Mouse (Mus musculus) forebrain, embryonic 15.5 days (tissue): ENCODE data around the gene Rhox2c. TPM values are rescaled to one million over a fixed set of nuclear protein-coding genes. Genes with fewer than 3 reads are reported as not detected.
"Not testable (repeated sequence)": the region's sequence is repeated elsewhere in the genome, so short reads cannot be mapped to it uniquely, and the experiment has no call there.

ENCODE experiments used
- ATAC-seq: fragments of 200-750 bp; cut with Nextera tagmentation; replicated peaks from 2 replicates; pipeline ENCODE4 v1.8.0; 2017; ENCODE audit warnings: mild to moderate bottlenecking, moderate TSS enrichment, moderate library complexity
- H3K27ac ChIP-seq: fragments of 300-500 bp; sonication (generic); replicated peaks from 2 replicates; pipeline ENCODE4 v1.5.1; 2015; ENCODE audit warnings: mild to moderate bottlenecking, inconsistent platforms
- H3K27me3 ChIP-seq: fragments of 300-500 bp; sonication (generic); 2 replicates; pipeline ENCODE4 v1.6.1; 2015; ENCODE audit warnings: inconsistent platforms
- H3K36me3 ChIP-seq: fragments of 300-500 bp; sonication (generic); 2 replicates; pipeline ENCODE4 v1.6.1; 2015; ENCODE audit warnings: mild to moderate bottlenecking, inconsistent platforms
- H3K4me1 ChIP-seq: fragments of 300-500 bp; sonication (generic); 2 replicates; pipeline ENCODE4 v1.6.1; 2015; ENCODE audit warnings: inconsistent platforms
- H3K4me2 ChIP-seq: fragments of 300-500 bp; sonication (generic); replicated peaks from 2 replicates; pipeline ENCODE4 v1.6.1; 2015; ENCODE audit warnings: mild to moderate bottlenecking, inconsistent platforms
- H3K4me3 ChIP-seq: fragments of 300-500 bp; sonication (generic); 2 replicates; pipeline ENCODE4 v1.5.1; 2015; ENCODE audit warnings: mild to moderate bottlenecking, inconsistent platforms
- H3K9ac ChIP-seq: fragments of 300-500 bp; sonication (generic); replicated peaks from 2 replicates; pipeline ENCODE4 v1.6.1; 2015; ENCODE audit warnings: mild to moderate bottlenecking, inconsistent platforms
- H3K9me3 ChIP-seq: fragments of 300-500 bp; sonication (generic); 2 replicates; pipeline ENCODE4 v1.6.1; 2016; ENCODE audit warnings: inconsistent platforms
- WGBS: fragments of 180-500 bp; shearing (Covaris S2); methylation state at CpG from one replicate; pipeline ENCODE4 v1.1.7; 2015; ENCODE audit warnings: mixed read lengths; 5-methylcytosine and 5-hydroxymethylcytosine counted together
- polyA plus RNA-seq: library from polyadenylated mRNA; unstranded; fragments of >200 nt; fragmentation: Nextera tagmentation; extraction: Ambion mirVana; gene quantifications from 2 replicates; pipeline ENCODE4 v1.2.1, GENCODE M21; 2015

Gene Rhox2c
- not detected in 2 replicates for polyA plus RNA-seq

DNA sequence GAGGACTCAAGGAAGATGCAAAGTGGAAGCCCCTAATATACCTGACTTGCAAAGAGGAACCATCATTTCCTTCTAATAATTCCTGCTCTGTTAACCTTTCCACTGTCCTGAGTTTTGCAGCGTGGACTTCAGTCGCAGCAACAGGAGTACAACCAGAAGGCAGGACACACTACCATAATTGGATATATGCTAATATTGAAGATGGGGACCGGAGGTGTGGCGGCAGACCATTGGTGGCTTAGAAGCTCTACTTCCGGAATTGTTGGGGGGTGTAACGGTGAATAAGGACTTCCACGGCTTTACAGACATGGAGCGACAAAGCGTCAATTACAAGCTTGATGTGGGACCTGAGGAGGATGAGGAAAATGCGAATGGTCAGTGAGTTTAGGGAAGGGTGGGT is at the start of gene Rhox2c:
Gene Rhox2c, plus strand, starts transcription at position 301 of the 400 bp plus-strand sequence.
- not testable (repeated sequence) for H3K27ac ChIP-seq, ATAC-seq, H3K4me1 ChIP-seq, H3K27me3 ChIP-seq, H3K36me3 ChIP-seq, H3K4me3 ChIP-seq, H3K9me3 ChIP-seq, H3K9ac ChIP-seq, H3K4me2 ChIP-seq
- 97% methylated on average over 8 of the region's 10 CpGs for WGBS

DNA sequence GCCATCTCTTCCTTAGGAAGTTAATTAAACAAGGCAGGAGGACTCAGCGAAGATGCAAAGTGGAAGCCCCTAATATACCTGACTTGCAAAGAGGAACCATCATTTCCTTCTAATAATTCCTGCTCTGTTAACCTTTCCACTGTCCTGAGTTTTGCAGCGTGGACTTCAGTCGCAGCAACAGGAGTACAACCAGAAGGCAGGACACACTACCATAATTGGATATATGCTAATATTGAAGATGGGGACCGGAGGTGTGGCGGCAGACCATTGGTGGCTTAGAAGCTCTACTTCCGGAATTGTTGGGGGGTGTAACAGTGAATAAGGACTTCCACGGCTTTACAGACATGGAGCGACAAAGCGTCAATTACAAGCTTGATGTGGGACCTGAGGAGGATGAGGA is 41.7 kb upstream of the Rhox2c start, which contains the start of gene Rhox2b:
Gene Rhox2b, plus strand, starts transcription at position 301 of the 400 bp plus-strand sequence.
- no CpG with 5 or more reads among the region's 9 CpGs for WGBS
- H3K27me3 ChIP-seq, H3K9ac ChIP-seq, H3K9me3 ChIP-seq, H3K4me3 ChIP-seq, H3K4me1 ChIP-seq, H3K27ac ChIP-seq, H3K36me3 ChIP-seq, H3K4me2 ChIP-seq, ATAC-seq: not testable (repeated sequence)

DNA sequence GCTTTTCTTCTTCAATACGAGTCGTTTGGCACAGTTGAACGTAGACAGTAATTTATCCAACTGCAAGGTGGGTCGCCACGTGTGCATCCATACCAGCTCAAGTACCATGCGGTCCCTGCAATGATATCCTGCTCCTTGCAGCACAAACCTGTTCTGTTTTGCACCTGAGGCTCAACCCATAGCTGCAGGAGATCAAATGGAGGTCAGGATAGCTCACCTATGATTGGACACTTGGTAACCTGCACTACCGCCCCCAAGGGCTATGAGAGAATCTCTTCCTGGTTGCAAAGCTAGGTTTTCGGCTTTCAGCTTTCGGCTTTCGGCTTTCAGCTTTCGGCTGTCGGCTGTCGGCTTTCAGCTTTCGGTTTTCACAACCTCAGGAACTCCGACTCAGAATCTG is 21.3 kb upstream of the Rhox2c start, which contains the start of gene Rhox4b:
Gene Rhox4b, plus strand, starts transcription at position 301 of the 400 bp plus-strand sequence.
- H3K4me2 ChIP-seq, H3K9me3 ChIP-seq, H3K4me1 ChIP-seq, H3K36me3 ChIP-seq, H3K9ac ChIP-seq, H3K4me3 ChIP-seq, H3K27me3 ChIP-seq, ATAC-seq, H3K27ac ChIP-seq: not testable (repeated sequence)
- WGBS: 86% methylated on average over 14 of the region's 15 CpGs

DNA sequence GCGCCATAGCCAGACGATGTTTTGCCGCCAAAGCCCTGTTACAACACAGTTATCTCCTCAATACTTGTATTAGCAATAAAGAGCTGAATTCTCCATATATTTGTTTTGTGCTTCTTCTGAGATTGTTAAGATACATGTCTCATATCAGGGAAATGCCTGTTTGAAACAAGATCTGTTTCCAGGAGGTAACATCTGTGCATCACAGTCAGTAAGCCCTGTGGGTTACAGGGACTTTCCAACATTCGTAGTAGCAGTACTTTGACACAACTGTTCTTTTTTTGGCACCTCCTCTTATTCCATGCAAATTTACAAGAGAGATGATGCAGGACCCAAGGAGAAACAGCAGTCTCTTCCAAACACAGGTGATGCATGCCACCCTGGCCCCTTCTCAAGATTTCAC is 4.8 kb downstream of the Rhox2c start, which contains the start of gene Rhox3c:
Gene Rhox3c, plus strand, starts transcription at position 301 of the 400 bp plus-strand sequence.
- not testable (repeated sequence) for H3K4me1 ChIP-seq, H3K27ac ChIP-seq, H3K4me2 ChIP-seq, H3K27me3 ChIP-seq, H3K9me3 ChIP-seq, H3K4me3 ChIP-seq, H3K9ac ChIP-seq, ATAC-seq, H3K36me3 ChIP-seq
- WGBS: 88% methylated on average over 3 of the region's 4 CpGs

DNA sequence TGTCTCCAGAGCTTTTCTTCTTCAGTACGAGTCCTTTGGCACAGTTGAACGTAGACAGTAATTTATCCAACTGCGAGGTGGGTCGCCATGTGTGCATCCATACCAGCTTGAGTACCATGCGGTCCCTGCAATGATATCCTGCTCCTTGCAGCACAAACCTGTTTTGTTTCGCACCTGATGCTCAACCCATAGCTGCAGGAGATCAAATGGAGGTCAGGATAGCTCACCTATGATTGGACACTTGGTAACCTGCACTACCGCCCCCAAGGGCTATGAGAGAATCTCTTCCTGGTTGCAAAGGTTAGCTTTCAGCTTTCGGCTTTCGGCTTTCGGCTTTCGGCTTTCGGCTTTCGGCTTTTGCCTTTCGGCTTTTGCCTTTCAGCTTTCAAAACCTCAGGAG is 26.6 kb downstream of the Rhox2c start, which contains the start of gene Rhox4c:
Gene Rhox4c, plus strand, starts transcription at position 301 of the 400 bp plus-strand sequence.
- H3K27ac ChIP-seq, H3K4me3 ChIP-seq, H3K9ac ChIP-seq, H3K36me3 ChIP-seq, H3K4me1 ChIP-seq, ATAC-seq, H3K27me3 ChIP-seq, H3K4me2 ChIP-seq, H3K9me3 ChIP-seq: not testable (repeated sequence)
- WGBS: 94% methylated on average over 14 of the region's 14 CpGs

DNA sequence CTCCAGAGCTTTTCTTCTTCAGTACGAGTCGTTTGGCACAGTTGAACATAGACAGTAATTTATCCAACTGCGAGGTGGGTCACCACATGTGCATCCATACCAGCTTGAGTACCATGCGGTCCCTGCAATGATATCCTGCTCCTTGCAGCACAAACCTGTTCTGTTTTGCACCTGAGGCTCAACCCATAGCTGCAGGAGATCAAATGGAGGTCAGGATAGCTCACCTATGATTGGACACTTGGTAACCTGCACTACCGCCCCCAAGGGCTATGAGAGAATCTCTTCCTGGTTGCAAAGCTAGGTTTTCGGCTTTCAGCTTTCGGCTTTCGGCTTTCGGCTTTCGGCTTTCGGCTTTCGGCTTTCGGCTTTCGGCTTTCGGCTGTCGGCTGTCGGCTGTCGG is 60.6 kb downstream of the Rhox2c start, which contains the start of gene Rhox4d:
Gene Rhox4d, plus strand, starts transcription at position 301 of the 400 bp plus-strand sequence.
- 93% methylated on average over 17 of the region's 18 CpGs for WGBS
- not testable (repeated sequence) for H3K9ac ChIP-seq, H3K36me3 ChIP-seq

More for the DNA sequence above, 60.6 kb downstream of the Rhox2c start, which contains the start of gene Rhox4d:
- H3K9me3 ChIP-seq, H3K27me3 ChIP-seq, H3K27ac ChIP-seq, H3K4me1 ChIP-seq, H3K4me2 ChIP-seq, ATAC-seq, H3K4me3 ChIP-seq: not testable (repeated sequence)

Other genes with a start within 250 kb of the Rhox2c start
- gene Gm9, start 242.6 kb upstream of the Rhox2c start, polyA plus RNA-seq: not detected in 2 replicates
- gene Rhox1, start 231.4 kb upstream of the Rhox2c start, polyA plus RNA-seq: not detected in 2 replicates
- gene Rhox2a, start 208.7 kb upstream of the Rhox2c start, polyA plus RNA-seq: not detected in 2 replicates
- not detected in 2 replicates for gene Rhox3a, start 203.8 kb upstream of the Rhox2c start, polyA plus RNA-seq
- gene Rhox4a, start 188.3 kb upstream of the Rhox2c start, polyA plus RNA-seq: not detected in 2 replicates
- gene Rhox3a2, start 73.7 kb upstream of the Rhox2c start, polyA plus RNA-seq: not detected in 2 replicates
- gene Rhox4a2, start 62.8 kb upstream of the Rhox2c start, polyA plus RNA-seq: not detected in 2 replicates
- gene Rhox2b, start 41.6 kb upstream of the Rhox2c start, polyA plus RNA-seq: not detected in 2 replicates
- gene Rhox4b, start 21.2 kb upstream of the Rhox2c start, polyA plus RNA-seq: not detected in 2 replicates
- gene Rhox3c, start 4.9 kb downstream of the Rhox2c start, polyA plus RNA-seq: not detected in 2 replicates
- gene Rhox4c, start 26.7 kb downstream of the Rhox2c start, polyA plus RNA-seq: not detected in 2 replicates
- gene Rhox2d, start 39.7 kb downstream of the Rhox2c start, polyA plus RNA-seq: not detected in 2 replicates
- gene Rhox4d, start 60.7 kb downstream of the Rhox2c start, polyA plus RNA-seq: not detected in 2 replicates
- gene Rhox2e, start 76.8 kb downstream of the Rhox2c start, polyA plus RNA-seq: not detected in 2 replicates
- not detected in 2 replicates for gene Rhox3e, start 88.3 kb downstream of the Rhox2c start, polyA plus RNA-seq
- gene Rhox4e, start 103.7 kb downstream of the Rhox2c start, polyA plus RNA-seq: not detected in 2 replicates
- not detected in 2 replicates for gene Rhox2f, start 117.7 kb downstream of the Rhox2c start, polyA plus RNA-seq
- gene Rhox3f, start 127.3 kb downstream of the Rhox2c start, polyA plus RNA-seq: not detected in 2 replicates
- not detected in 2 replicates for gene Rhox4f, start 154.0 kb downstream of the Rhox2c start, polyA plus RNA-seq
- gene Rhox3g, start 174.9 kb downstream of the Rhox2c start, polyA plus RNA-seq: not detected in 2 replicates
- not detected in 2 replicates for gene Rhox2g, start 189.8 kb downstream of the Rhox2c start, polyA plus RNA-seq
- not detected in 2 replicates for gene Rhox4g, start 197.6 kb downstream of the Rhox2c start, polyA plus RNA-seq
- gene Rhox3h, start 215.1 kb downstream of the Rhox2c start, polyA plus RNA-seq: not detected in 2 replicates
- gene Rhox2h, start 219.6 kb downstream of the Rhox2c start, polyA plus RNA-seq: not detected in 2 replicates